Mouse (Mus musculus) olfactory bulb, adult 2 months (tissue): ENCODE data around the gene N4bp1. TPM values are rescaled to one million over a fixed set of nuclear protein-coding genes. Genes with fewer than 3 reads are reported as not detected.

ENCODE experiments used
- H3K27ac ChIP-seq: fragments of 200-500 bp; 2 replicates; pipeline ENCODE4 v1.5.1; 2012; ENCODE audit warnings: low read depth, low read length; ENCODE audit not compliant: insufficient read depth
- H3K4me1 ChIP-seq: fragments of 200-500 bp; 2 replicates; pipeline ENCODE4 v1.6.1; 2012; ENCODE audit warnings: low read length; ENCODE audit not compliant: control insufficient read depth, insufficient read depth
- H3K4me3 ChIP-seq: fragments of 200-500 bp; 2 replicates; pipeline ENCODE4 v1.5.1; 2012; ENCODE audit warnings: mild to moderate bottlenecking, low read depth, low read length, moderate library complexity; ENCODE audit not compliant: insufficient read depth
- CTCF ChIP-seq: fragments of 200-500 bp; IDR thresholded peaks from 2 replicates; pipeline ENCODE4 v1.5.1; 2012; ENCODE audit warnings: low read depth, mild to moderate bottlenecking, low read length, moderate library complexity; ENCODE audit not compliant: insufficient read depth
- POLR2A ChIP-seq: fragments of 200-500 bp; IDR thresholded peaks from 2 replicates; pipeline ENCODE4 v1.6.1; 2012; ENCODE audit warnings: mild to moderate bottlenecking, low read depth, low read length, moderate library complexity; ENCODE audit not compliant: insufficient read depth
- WGBS: fragments of 180-500 bp; shearing (Covaris S2); methylation state at CpG from one replicate; pipeline ENCODE4 v1.1.7; 2018; 5-methylcytosine and 5-hydroxymethylcytosine counted together
- polyA plus RNA-seq: library from polyadenylated mRNA; stranded (reverse); fragments of >200 nt; gene quantifications from 2 replicates; pipeline ENCODE4 v1.2.4, GENCODE M21; 2012; ENCODE audit warnings: low replicate concordance; ENCODE audit not compliant: missing spikeins, insufficient read depth, insufficient read length

The N4bp1 gene
- polyA plus RNA-seq, 1 experiment, result not detected

DNA sequence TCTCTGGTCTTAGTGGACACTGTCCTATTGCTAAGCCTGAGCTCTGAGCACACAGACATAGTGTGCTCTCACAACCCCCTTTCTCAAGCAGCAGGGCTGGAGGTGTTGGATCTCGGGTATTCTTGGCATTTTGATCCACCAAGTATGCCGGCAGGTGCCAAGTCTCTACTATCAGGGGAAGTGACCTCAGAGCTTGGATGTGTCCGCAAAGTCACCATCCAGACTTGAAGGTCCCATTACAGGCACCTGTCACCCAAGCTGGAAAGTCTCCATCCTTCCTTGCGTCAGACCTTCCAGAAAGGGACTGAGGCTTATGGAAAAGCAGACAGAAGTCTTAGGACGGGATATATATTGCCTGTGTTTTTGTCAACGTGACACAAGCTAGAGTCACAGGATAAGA lies 86.9 kb downstream of the N4bp1 start:
- H3K4me1 ChIP-seq, result 0 out of 2 replicates have a peak, but pooled peaks cover 7% of the 10 kb centered on the region
- WGBS, result 94% methylated on average over 6 of the region's 6 CpGs
- TF ChIP-seq POLR2A (no peak), CTCF (no peak)
- H3K4me3 ChIP-seq, result no peak overlapping the region
- no peak overlapping the region for H3K27ac ChIP-seq

DNA sequence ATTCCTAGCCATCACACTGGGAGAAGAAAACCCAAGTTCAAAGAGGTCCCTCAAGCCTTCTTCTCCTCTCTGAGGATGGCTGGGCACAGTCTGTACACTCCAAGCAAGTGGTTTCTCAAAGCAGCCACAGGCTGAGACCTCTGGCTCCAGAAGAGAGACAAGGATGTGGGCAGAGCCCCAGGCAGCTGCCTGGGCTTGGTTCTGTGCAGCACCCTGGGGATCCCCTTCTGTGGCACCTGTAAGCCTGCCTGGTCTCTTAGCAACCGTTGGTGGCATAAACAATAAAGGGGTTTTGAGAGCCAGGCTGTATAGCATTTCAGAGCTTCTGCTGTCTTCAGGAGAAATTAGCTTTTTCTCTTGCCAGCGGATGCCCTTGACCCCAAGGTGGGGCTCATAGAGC lies 87.4 kb downstream of the N4bp1 start:
- TF ChIP-seq POLR2A, result no peak
- TF ChIP-seq CTCF, result no peak
- H3K4me1 ChIP-seq, result 0 out of 2 replicates have a peak, but pooled peaks cover 7% of the 10 kb centered on the region
- no peak overlapping the region for H3K27ac ChIP-seq
- WGBS, result 63% methylated on average over 2 of the region's 2 CpGs
- H3K4me3 ChIP-seq, result no peak overlapping the region

GRCm38 (mm10) chr8:86794716-86795115 lies 90.3 kb downstream of the N4bp1 start:
- no peak overlapping the region for H3K4me3 ChIP-seq
- no peak overlapping the region for H3K27ac ChIP-seq
- H3K4me1 ChIP-seq, result 0 out of 2 replicates have a peak, but pooled peaks cover 7% of the 10 kb centered on the region
- no peak for TF ChIP-seq CTCF
- no peak for TF ChIP-seq POLR2A
- WGBS, result 67% methylated on average over 6 of the region's 6 CpGs

DNA sequence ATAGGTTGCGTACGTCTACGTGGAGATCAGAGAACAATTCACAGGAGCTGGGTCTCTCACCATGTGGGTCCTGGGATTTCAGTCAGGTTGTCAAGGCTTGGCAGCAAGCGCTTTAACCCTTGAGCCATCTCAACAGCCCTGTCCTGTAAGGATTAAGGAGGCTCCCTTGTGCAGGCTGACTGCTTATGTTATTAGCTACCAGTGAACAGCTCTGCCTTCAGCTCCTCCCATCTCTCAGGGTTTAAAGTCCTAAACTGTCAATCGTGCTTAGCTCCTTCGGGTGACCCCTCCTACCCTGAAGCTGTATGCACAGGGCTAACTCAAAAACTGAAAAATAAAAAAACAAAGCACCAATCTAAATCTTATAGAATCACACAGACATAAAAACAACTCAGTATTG lies 93.5 kb downstream of the N4bp1 start:
- Histone ChIP-seq H3K4me1 (peaks cover 10% of the 10 kb centered on the region), H3K4me3 (no peak overlapping the region), H3K27ac (no peak overlapping the region)
- WGBS, result 88% methylated on average over 6 of the region's 6 CpGs
- no peak for TF ChIP-seq CTCF
- TF ChIP-seq POLR2A, result no peak

DNA sequence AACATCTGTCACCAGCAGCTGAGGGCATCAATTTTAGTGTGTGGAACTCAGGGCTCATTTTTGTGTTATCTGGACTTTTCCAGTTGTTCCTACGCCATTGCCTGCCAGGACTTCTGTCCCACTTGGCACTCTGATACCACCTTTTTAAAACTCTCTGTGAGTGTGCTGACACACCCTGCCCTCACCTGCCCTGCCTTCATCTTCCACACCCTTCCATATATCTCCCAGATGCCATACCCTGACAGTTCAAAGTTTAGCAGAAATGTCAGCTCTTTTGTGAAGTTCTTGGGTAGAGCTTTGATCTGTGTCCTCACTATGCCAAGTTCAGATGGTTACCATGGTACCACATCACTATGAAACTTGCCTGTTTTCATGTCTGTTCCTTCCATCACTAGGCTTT lies 95.5 kb downstream of the N4bp1 start:
- Histone ChIP-seq H3K27ac (no peak overlapping the region), H3K4me3 (no peak overlapping the region), H3K4me1 (peaks cover 15% of the 10 kb centered on the region)
- 95% methylated on average over 1 of the region's 1 CpGs for WGBS
- TF ChIP-seq POLR2A (no peak), CTCF (no peak)

GRCm38 (mm10) chr8:86787891-86788420 lies 97.1 kb downstream of the N4bp1 start:
- Histone ChIP-seq H3K4me1 (peaks cover 17% of the 10 kb centered on the region), H3K4me3 (no peak overlapping the region), H3K27ac (no peak overlapping the region)
- TF ChIP-seq CTCF (no peak), POLR2A (no peak)
- 49% methylated on average over 12 of the region's 12 CpGs for WGBS

DNA sequence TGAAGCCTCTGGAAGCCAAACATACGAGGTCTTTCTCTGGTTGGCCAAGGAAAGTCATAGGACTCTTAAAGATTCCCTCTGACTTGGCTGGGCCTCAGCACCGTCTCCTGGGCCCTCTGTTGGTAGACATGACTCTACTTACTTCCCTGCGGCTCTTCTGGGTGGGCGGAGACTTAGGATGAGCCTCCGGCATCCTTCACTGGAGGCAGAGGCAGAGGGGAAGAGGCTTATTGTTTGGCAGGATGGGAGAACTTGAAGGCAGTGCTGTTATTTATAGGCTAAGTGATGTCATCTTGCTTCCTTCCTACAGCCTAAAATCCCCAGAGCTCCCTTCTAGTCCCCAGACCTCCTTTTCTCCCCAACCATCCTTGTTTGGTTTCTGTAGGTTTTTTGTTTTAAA lies 98.6 kb downstream of the N4bp1 start:
- Histone ChIP-seq H3K27ac (no peak overlapping the region), H3K4me3 (no peak overlapping the region), H3K4me1 (peaks cover 17% of the 10 kb centered on the region)
- no peak for TF ChIP-seq CTCF
- TF ChIP-seq POLR2A, result no peak
- 48% methylated on average over 5 of the region's 5 CpGs for WGBS

GRCm38 (mm10) chr8:86781094-86781493 lies 104.0 kb downstream of the N4bp1 start:
- WGBS, result 94% methylated on average over 8 of the region's 8 CpGs
- peaks cover 3% of the 10 kb centered on the region; the same call in 1 of the 2 replicates for H3K4me1 ChIP-seq
- no peak for TF ChIP-seq CTCF
- no peak for TF ChIP-seq POLR2A
- H3K4me3 ChIP-seq, result no peak overlapping the region
- no peak overlapping the region for H3K27ac ChIP-seq

DNA sequence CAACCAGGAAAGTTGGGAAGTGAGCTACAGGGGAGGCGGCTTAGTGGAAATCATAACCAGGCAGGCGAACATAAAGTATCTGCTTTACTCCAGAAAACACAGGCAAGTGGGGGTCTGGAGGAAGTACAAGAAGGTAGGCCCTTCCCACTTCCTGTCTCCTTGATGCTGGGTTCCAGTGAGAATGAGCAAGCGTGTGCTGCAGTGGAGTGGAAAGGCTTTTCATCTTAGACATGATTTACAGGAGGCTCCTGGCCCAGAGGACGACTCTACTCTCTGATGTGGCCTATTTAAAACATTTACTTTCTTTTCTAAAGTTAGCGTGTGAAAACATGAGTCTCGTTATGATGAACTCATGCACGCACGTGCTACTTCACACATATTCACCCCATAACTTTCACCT lies 105.9 kb downstream of the N4bp1 start:
- no peak overlapping the region for H3K27ac ChIP-seq
- H3K4me1 ChIP-seq, result peaks cover under 1% of the 10 kb centered on the region; the same call in 1 of the 2 replicates
- no peak overlapping the region for H3K4me3 ChIP-seq
- no peak for TF ChIP-seq CTCF
- TF ChIP-seq POLR2A, result no peak
- 92% methylated on average over 8 of the region's 8 CpGs for WGBS
